Mouse (Mus musculus): ENCODE measurements around the gene Gm28048. TPM values are rescaled to one million over a fixed set of nuclear protein-coding genes. Genes with fewer than 3 reads are reported as not detected.

Gm28048 gene
- polyA plus RNA-seq, 1 experiment from 2014 or later = 5.9 TPM

DNA sequence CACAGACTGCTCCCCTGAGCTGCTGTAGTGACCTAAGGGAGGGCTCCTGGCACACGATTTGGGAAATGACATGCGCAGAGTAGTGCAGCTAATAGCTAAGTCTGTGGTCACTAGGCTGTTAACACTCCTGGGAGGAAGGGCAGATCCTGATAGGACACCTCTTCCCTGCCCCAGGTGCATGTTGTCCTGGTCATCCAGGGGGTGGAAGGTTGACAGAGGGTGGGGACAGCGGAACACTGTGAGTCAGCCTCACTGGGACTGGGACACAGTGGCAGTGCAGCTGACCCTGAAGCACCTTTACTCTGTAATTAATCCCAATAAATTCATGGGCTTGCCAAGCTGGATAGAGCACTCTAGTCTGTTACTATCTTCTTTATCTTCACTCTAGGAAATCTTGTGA is 160.6 kb downstream of the Gm28048 start:
- no peak for ATAC-seq (ENCODE audit: low FRiP score, low read depth)
- no peak overlapping the region for H3K4me3 ChIP-seq
- H3K4me2 ChIP-seq (replicated peaks) = no peak overlapping the region
- H3K27ac ChIP-seq (replicated peaks) = no peak overlapping the region
- WGBS = 91% methylated on average over 3 of the region's 3 CpGs
- H3K27me3 ChIP-seq = no peaks in the 10 kb centered on the region
- H3K36me3 ChIP-seq = no peaks in the 10 kb centered on the region
- H3K4me1 ChIP-seq = no peaks in the 10 kb centered on the region
- no peaks in the 10 kb centered on the region for H3K9me3 ChIP-seq
- no peak overlapping the region for H3K9ac ChIP-seq (replicated peaks)

DNA sequence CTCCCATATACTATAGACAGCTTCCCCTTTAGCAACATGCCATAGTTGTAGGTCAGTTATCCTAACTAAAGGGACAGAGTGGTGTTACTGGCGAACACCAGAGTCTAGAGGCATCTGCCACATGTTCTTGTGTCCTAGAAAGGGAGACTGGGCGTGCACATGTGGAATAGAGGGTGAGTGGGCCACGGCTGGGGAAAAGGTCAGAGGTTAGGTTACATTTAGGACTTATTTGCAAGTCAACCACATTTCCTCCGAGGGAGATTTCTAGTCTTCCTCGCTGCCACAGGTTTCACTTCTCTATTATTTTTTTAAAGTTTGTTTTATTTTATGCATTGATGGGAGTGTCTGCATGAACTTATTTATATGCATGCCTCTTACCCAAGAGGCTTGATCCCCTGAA is 163.5 kb downstream of the Gm28048 start:
- Histone ChIP-seq H3K27me3 (no peaks in the 10 kb centered on the region), H3K4me2 (replicated peaks) (no peak overlapping the region), H3K9ac (replicated peaks) (no peak overlapping the region), H3K4me1 (no peaks in the 10 kb centered on the region), H3K4me3 (no peak overlapping the region), H3K36me3 (no peaks in the 10 kb centered on the region), H3K27ac (replicated peaks) (no peak overlapping the region), H3K9me3 (no peaks in the 10 kb centered on the region)
- ATAC-seq (ENCODE audit: low FRiP score, low read depth) = no peak
- 63% methylated on average over 5 of the region's 5 CpGs for WGBS

DNA sequence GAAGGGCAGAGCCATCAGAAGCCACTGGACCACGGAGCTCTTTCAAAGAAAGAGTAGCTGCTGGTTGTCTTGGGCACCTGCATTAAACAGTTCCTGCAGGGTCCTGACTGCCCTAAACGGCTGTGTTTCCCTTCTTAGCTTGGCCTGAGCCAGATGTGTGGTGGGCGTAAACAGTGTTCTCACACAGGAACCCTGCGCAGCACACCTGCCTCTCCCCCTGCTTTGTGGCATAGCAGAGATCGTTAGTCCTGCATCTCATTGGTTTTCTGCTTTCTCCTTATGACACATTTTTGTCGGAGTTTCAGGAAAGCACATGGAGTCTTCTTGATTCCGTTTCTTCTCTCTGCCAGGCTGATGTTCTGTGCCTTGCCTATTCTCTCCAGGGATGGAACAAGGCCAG is 166.0 kb downstream of the Gm28048 start:
- Histone ChIP-seq H3K4me3 (no peak overlapping the region), H3K27ac (replicated peaks) (no peak overlapping the region), H3K9ac (replicated peaks) (no peak overlapping the region), H3K36me3 (no peaks in the 10 kb centered on the region), H3K27me3 (no peaks in the 10 kb centered on the region), H3K4me1 (no peaks in the 10 kb centered on the region), H3K9me3 (no peaks in the 10 kb centered on the region), H3K4me2 (replicated peaks) (no peak overlapping the region)
- ATAC-seq (ENCODE audit: low FRiP score, low read depth) = no peak
- WGBS = 84% methylated on average over 7 of the region's 7 CpGs

DNA sequence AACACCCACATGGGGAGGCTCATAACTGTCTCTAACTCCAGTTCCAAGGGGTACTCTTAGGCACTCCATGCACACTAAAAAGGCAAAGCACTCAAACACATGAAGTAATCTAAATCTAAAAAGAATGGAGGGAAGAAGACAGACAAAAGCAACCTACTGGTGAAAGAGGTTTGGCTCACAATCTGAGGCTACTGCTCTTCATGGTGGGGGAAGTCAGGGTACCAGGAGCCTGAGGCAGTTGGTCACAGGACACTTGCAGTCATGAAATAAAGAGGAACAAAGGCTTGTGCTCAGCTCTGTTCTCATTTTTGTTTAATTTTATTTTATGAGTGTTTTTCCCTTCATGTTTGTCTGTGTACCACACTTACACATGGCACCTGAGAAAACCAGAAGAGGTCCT is 166.7 kb downstream of the Gm28048 start:
- no peaks in the 10 kb centered on the region for H3K36me3 ChIP-seq
- ATAC-seq (ENCODE audit: low FRiP score, low read depth) = no peak
- no peaks in the 10 kb centered on the region for H3K9me3 ChIP-seq
- no peaks in the 10 kb centered on the region for H3K27me3 ChIP-seq
- no peaks in the 10 kb centered on the region for H3K4me1 ChIP-seq
- H3K27ac ChIP-seq (replicated peaks) = no peak overlapping the region
- no peak overlapping the region for H3K9ac ChIP-seq (replicated peaks)
- H3K4me3 ChIP-seq = no peak overlapping the region
- no peak overlapping the region for H3K4me2 ChIP-seq (replicated peaks)

DNA sequence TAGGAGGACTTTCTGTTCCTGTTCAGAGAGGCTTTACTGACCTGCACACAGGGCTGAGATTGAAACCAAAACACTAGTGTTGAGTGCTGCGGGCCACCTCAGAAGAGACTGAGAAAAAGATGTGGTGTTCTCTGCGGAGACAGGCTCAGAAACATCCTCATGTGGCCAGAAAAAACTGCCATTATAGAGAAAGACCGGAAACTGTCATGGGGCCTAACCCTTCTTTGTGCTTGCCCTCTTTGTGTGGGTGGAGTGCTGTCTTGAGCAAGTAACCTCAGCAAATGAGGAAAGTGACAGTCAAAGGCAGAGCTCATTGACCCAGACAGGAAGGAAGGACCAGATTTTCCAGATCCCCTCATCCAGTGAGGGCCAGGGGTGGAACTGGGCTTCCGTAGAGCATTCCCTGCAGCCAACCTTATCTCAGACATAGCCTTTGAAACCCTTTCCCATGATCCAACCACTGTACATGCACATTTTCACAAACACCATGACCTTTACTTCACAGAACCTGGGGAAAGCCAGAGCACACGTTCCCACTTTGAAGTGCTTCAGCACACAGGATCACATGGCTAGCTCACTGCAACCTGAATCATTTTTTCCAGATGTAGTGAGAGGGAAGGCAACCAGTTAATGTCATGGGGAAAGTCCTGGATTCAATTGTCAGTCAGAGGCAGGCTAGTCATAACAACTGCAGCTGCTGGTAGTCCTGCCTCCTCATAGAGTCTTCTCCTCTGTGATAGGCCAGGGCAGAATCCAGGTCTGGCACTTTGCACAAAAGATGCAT is 167.8 kb downstream of the Gm28048 start:
- no peak for ATAC-seq (ENCODE audit: low FRiP score, low read depth)
- no peaks in the 10 kb centered on the region for H3K4me1 ChIP-seq
- H3K36me3 ChIP-seq = no peaks in the 10 kb centered on the region
- H3K27ac ChIP-seq (replicated peaks) = no peak overlapping the region
- H3K4me2 ChIP-seq (replicated peaks) = no peak overlapping the region
- no peak overlapping the region for H3K9ac ChIP-seq (replicated peaks)
- no peaks in the 10 kb centered on the region for H3K27me3 ChIP-seq
- 87% methylated on average over 5 of the region's 5 CpGs for WGBS
- H3K4me3 ChIP-seq = no peak overlapping the region
- no peaks in the 10 kb centered on the region for H3K9me3 ChIP-seq

DNA sequence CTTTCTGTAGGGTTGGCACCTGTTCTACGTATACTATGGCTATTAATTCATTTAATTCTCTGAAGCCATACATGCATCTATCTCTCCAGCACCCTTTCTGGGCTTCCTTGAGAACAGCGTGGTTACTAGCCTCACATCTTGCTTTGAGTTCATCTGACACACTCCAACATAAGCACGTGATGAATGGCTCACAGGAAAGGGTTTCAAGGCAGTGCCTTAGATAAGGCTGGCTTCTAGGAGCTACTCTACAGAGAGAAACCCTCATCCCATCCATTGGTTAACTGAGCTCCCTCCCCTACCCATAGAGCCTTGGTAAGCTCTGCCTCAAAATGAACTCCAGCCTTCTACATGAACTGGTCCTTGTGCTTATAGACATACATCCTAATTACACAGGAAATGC is 168.5 kb downstream of the Gm28048 start:
- no peaks in the 10 kb centered on the region for H3K27me3 ChIP-seq
- no peak overlapping the region for H3K4me3 ChIP-seq
- H3K4me2 ChIP-seq (replicated peaks) = no peak overlapping the region
- H3K27ac ChIP-seq (replicated peaks) = no peak overlapping the region
- H3K4me1 ChIP-seq = no peaks in the 10 kb centered on the region
- H3K9ac ChIP-seq (replicated peaks) = no peak overlapping the region
- WGBS = 83% methylated on average over 3 of the region's 3 CpGs
- no peak for ATAC-seq (ENCODE audit: low FRiP score, low read depth)
- no peaks in the 10 kb centered on the region for H3K9me3 ChIP-seq
- no peaks in the 10 kb centered on the region for H3K36me3 ChIP-seq

DNA sequence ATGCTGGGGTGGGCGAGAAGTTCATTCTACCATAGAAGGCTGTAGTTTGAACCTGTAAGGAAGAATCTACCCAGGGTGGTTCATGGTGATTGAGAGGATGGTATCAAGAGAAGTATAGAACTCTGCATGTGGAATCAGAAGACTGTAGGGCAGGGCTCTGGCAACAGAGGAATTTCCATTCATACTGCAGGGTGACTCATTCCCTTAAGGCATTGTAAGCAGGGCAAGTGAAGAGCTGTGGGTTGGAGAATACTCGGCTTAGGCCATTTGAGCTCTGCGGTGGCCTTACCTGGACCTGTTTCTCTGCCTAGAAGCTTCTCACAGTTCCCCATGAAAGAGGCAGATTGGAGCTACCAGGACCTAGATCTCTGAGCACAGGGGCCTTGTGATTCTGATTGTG is 170.5 kb downstream of the Gm28048 start:
- Histone ChIP-seq H3K4me2 (replicated peaks) (no peak overlapping the region), H3K9ac (replicated peaks) (no peak overlapping the region), H3K27ac (replicated peaks) (no peak overlapping the region), H3K36me3 (no peaks in the 10 kb centered on the region), H3K4me3 (no peak overlapping the region), H3K4me1 (no peaks in the 10 kb centered on the region), H3K9me3 (no peaks in the 10 kb centered on the region), H3K27me3 (no peaks in the 10 kb centered on the region)
- 83% methylated on average over 3 of the region's 3 CpGs for WGBS
- no peak for ATAC-seq (ENCODE audit: low FRiP score, low read depth)

DNA sequence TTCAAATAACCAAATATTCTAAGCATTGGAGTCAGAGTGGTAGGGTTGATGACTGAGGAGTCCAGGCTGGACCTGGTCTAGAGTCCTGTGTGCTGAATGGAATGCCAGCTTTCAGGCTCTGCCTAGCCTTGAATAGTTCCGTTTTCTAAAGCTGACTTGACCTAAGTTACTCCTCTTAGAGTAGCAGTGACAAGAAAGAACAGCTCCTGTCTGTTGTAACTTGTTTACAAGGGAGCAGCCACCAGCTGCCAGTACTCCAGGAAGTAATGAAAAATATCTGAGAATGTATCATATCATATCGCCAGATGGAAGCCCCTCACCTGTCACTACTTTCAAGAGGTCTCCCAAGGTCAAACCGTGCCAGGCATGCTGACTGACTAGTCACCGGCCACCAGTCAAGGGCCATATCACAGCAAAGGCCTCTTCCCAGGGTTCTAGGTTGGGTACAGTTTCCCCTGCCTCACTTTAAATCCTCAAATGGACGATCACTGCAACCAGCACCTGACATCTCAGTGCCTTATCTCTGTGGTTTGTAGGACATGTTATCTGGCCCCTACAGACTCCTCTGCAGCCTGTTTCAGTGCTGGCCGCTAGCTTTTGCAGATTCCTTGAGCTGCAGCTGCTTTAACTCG is 172.3 kb downstream of the Gm28048 start:
- 85% methylated on average over 7 of the region's 7 CpGs for WGBS
- Histone ChIP-seq H3K36me3 (no peaks in the 10 kb centered on the region), H3K4me3 (no peak overlapping the region), H3K27ac (replicated peaks) (no peak overlapping the region), H3K9me3 (no peaks in the 10 kb centered on the region), H3K27me3 (no peaks in the 10 kb centered on the region), H3K4me1 (no peaks in the 10 kb centered on the region), H3K4me2 (replicated peaks) (no peak overlapping the region), H3K9ac (replicated peaks) (no peak overlapping the region)
- no peak for ATAC-seq (ENCODE audit: low FRiP score, low read depth)

DNA sequence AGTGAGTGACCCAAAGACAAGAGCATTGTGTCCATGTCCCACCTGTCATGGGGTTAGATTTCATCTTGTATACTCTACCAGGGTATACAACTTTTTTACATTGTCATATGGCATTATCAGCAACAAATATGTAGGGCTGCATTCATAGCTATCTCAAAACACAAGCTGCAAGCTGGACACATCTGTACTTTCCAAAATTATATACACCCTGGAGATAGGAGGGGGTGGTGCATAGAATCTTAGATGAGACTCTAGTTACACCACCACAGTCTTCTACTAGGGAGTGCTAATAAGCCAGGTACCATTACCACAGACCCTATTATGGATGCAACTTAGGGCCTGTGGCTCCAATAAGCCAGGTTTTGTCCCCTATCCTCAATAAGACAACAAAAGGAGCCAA is 173.8 kb downstream of the Gm28048 start:
- no peaks in the 10 kb centered on the region for H3K27me3 ChIP-seq
- ATAC-seq (ENCODE audit: low FRiP score, low read depth) = no peak
- no peaks in the 10 kb centered on the region for H3K9me3 ChIP-seq
- no peak overlapping the region for H3K4me3 ChIP-seq
- no peak overlapping the region for H3K9ac ChIP-seq (replicated peaks)
- no peak overlapping the region for H3K27ac ChIP-seq (replicated peaks)
- no peaks in the 10 kb centered on the region for H3K4me1 ChIP-seq
- no peaks in the 10 kb centered on the region for H3K36me3 ChIP-seq
- no peak overlapping the region for H3K4me2 ChIP-seq (replicated peaks)

DNA sequence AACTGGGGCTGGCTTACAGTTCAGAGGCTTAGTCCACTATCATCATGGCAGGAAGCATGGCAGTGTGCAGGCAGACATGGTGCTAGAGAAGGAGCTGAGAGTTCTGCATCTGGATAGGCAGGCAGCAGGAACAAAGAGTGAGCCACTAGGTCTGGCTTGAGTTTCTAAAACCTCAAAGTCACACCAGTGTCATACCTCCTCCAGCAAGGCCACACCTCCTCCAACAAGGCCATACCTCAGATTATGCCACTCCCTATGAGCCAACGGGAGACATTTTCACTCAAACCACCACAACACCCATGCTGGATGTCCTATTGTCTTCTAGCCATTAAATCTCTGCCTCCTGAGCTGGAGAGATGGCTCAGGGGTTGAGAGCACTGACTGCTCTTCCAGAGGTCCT is 176.7 kb downstream of the Gm28048 start:
- Histone ChIP-seq H3K9me3 (no peaks in the 10 kb centered on the region), H3K36me3 (no peaks in the 10 kb centered on the region), H3K4me1 (no peaks in the 10 kb centered on the region), H3K4me3 (no peak overlapping the region), H3K27ac (replicated peaks) (no peak overlapping the region), H3K9ac (replicated peaks) (no peak overlapping the region), H3K4me2 (replicated peaks) (no peak overlapping the region), H3K27me3 (no peaks in the 10 kb centered on the region)
- no peak for ATAC-seq (ENCODE audit: low FRiP score, low read depth)
- WGBS = 94% methylated on average over 1 of the region's 1 CpGs

DNA sequence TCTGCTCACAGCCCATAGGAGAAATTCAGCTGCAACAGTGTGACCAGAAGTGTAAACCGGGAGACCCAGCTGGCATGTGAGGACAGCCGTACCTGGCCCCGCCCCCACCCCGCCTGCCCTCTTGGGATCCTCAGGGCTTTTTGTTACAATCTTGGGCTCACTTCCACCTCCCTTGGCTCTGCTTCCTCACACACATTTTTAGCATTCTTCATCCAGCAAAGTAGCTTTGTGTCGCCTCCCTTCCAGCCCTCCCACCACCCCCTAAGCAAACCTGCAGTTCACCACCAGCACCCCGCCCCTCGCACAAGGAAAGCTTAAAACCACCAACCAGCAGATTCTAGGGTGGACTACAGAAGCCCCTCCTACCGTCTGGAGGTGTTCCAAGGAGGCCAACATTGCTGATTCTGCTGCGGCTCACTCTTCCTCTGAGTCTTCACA is 181.9 kb downstream of the Gm28048 start:
- H3K9ac ChIP-seq (replicated peaks) = no peak overlapping the region
- no peaks in the 10 kb centered on the region for H3K36me3 ChIP-seq
- H3K4me1 ChIP-seq = no peaks in the 10 kb centered on the region
- H3K9me3 ChIP-seq = no peaks in the 10 kb centered on the region
- WGBS = 29% methylated on average over 9 of the region's 9 CpGs
- no peaks in the 10 kb centered on the region for H3K27me3 ChIP-seq
- H3K4me3 ChIP-seq = no peak overlapping the region
- no peak overlapping the region for H3K27ac ChIP-seq (replicated peaks)
- ATAC-seq (ENCODE audit: low FRiP score, low read depth) = no peak
- no peak overlapping the region for H3K4me2 ChIP-seq (replicated peaks)

DNA sequence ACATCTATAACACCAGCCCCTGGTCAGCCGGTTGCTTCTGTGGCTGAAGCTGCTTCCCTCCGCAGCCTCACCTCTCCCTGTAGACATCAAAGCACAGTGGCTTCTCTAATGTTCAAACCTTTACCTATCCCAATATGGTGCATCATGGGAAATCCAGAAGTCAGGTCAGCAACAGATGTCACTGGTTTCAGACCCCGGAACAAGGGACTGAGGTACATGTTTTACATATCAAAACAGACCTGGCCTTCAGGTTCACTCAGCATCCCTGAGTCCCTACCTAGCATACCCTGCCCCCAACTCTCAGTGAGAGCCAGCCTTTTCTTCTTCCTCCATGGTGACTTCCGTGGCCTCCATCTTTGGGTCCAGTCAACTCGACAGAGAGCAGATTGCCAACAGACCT is 183.0 kb downstream of the Gm28048 start:
- Histone ChIP-seq H3K4me2 (replicated peaks) (no peak overlapping the region), H3K9ac (replicated peaks) (no peak overlapping the region), H3K36me3 (no peaks in the 10 kb centered on the region), H3K27me3 (no peaks in the 10 kb centered on the region), H3K9me3 (no peaks in the 10 kb centered on the region), H3K4me1 (no peaks in the 10 kb centered on the region), H3K27ac (replicated peaks) (no peak overlapping the region), H3K4me3 (no peak overlapping the region)
- no peak for ATAC-seq (ENCODE audit: low FRiP score, low read depth)
- 71% methylated on average over 5 of the region's 5 CpGs for WGBS

DNA sequence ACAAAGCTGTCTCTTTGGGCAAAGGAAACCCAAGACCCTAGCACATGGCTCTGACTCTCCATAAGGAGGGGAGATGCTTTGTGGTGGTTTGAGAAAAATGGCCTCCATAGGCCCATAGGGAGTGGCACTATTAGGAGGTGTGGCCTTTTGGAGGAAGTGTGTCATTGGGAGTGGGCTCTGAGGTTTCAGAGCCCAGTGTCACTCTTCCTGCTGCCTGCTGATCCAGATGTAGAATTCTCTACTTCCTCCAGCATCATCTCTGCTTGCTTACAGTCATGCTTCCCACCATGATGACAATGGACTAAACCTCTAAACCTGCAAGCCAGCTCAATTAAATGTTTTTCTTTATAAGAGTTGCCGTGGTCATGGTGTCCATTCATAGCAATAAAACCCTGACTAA is 187.2 kb downstream of the Gm28048 start:
- Histone ChIP-seq H3K4me2 (replicated peaks) (no peak overlapping the region), H3K27me3 (no peaks in the 10 kb centered on the region), H3K4me3 (no peak overlapping the region), H3K27ac (replicated peaks) (no peak overlapping the region), H3K9me3 (no peaks in the 10 kb centered on the region), H3K36me3 (no peaks in the 10 kb centered on the region), H3K4me1 (no peaks in the 10 kb centered on the region), H3K9ac (replicated peaks) (no peak overlapping the region)
- 95% methylated on average over 1 of the region's 1 CpGs for WGBS
- ATAC-seq (ENCODE audit: low FRiP score, low read depth) = no peak
